Mouse (Mus musculus): ENCODE measurements at regions not wholly inside any gene's neighbourhood (a gene's known extent, or its start where the extent isn't known, plus 50 kb on each side); places are given as distances from the start of the nearest gene placed in this dataset.

DNA sequence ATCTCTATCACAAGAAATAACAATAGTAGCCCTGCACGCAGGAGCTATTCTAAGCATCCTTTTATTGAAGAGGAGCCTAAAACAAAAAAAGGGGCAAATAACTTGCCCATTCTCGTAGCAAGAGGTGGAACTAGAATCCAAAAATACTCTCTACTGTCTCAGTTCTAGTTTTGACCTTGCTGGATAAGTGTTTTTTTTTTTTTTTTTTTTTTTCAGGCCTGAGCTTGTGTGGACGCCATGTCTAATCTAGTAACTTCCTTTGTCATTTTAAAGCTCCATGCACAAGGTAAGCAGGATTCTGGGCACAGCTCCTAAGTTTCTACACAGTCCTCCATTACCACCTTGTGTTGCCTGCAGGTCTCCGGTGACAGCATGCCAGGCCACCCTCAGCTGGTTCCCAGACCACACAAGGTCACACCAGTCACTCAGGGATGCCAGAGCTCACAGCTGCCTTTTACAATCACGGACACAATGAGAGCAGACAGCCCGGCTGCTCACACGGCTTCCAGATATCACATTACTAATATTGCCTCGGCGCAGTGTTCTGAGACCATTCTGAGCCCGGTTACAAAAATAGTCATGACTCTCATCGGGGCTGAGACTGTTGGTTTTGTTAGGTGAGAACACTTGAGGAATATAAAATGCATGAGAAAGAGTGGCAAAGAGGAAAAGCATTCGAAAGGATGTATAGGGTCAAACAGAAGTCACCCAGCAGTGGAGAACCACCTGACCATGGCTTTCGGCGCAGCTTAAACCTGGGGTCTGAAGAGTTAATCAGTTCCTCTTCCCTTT lies 124.7 kb upstream of the Tank start:
- DNase-seq (ENCODE audit: low spot score in 2 of 2): no peak

DNA sequence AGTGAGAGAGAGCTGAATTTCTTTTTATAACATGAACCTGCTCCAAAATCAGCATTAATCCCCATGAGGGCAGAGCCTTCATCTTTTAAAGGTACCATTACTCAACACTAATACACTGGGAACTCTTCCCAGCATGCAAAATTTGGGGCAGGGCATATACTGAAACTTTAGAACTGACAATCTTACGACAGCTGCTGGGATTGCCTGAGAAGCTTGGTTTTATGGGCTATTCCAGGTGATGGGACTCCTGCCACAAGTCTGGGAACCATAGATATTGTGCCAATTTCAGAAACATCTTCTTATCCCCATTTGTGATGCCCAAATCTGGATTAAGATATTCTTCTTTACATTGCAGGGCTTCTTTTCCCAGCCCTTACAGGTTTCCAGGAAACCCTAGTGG lies 125.8 kb upstream of the Tank start:
- DNase-seq (ENCODE audit: low spot score in 2 of 2): no peak

DNA sequence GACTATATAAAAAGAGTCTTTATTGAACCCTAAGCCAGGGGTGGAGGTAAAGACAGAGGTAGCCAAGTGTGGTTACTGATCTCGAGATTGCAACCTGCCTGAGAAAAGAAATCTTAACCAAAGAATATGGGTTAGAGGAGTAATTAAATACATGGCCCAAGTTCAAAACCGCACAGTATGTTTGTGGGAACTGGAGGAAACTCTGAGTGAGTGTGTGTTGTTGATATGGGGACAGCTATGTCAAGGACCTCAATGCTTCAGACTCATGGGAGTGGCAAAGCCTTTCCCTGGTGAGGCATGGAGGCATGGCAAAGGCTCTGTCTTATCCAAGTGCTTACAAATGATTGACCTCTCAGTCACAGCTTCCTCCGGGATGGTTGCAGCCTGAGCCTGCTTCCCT lies 127.7 kb upstream of the Tank start:
- DNase-seq (ENCODE audit: low spot score in 2 of 2): no peak

DNA sequence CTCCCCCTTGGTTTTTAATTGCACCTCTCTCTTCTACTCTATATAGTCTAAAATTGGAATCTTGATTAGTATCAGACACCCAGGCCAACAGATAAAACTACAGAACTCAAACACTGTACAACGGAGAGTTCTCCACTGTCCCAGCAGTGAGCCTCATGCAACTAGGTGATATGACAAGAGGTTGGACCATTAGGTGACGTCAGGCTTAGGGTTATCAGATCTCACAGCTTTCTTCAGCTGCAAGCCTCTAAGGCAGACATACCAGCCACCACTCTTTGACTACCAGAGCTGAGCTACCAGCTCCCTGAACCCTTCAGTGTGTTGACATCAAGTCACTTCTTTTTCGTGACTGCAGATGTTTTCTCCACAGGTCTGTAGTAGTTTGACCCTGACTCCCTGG lies 141.8 kb upstream of the Tank start:
- no peak for DNase-seq (ENCODE audit: low spot score in 2 of 2)

DNA sequence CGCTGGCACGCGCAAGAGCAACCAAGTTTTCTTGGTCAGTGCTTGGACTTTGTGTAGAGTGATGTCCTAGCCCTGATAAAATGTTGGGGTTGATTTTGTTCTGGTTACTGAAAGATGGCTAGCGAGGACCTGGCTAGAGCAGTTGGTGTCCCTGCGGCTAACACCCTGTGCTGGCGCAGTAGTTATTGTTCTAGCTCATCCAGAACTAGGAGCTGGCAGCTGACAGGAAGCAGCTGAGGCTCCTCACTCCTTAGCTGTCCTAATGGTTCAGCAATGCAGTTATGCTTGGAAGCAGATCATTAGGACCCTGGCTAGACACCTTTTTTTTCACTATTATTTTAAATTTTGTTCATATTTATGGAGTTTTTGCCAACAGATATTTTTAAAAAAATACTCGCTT lies 170.5 kb upstream of the Tank start:
- no peak for DNase-seq (ENCODE audit: low spot score in 2 of 2)

DNA sequence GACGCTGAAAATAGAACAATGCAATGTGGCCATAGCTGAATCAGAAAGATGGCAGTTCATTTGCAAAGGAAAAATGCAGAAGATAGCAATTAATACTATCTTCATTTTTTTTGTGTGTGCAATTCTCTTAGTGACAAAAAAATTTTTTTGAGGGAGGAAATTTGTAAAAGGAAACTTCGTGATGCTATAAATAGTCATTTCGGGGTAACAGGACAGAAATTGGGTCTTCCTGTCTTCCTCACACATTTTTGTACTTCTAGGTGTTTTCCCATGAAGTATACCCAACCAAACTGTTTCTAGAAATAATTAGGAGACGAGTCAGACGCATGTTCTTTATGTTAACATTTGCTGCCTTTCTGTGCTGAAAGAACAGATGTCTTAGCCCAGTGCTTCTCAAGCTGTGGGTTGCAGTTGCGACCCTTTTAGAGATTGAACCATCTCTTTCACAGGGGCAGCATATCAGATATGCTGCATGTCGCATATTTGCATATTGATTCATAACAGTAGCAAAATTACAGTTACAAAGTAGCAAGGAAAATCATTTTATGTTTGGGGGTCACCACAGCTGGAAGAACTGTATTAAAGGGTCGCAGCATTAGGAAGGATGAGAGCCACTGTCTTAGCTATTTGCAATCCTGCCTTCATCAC lies 172.2 kb upstream of the Tank start:
- DNase-seq (ENCODE audit: low spot score in 2 of 2): no peak

DNA sequence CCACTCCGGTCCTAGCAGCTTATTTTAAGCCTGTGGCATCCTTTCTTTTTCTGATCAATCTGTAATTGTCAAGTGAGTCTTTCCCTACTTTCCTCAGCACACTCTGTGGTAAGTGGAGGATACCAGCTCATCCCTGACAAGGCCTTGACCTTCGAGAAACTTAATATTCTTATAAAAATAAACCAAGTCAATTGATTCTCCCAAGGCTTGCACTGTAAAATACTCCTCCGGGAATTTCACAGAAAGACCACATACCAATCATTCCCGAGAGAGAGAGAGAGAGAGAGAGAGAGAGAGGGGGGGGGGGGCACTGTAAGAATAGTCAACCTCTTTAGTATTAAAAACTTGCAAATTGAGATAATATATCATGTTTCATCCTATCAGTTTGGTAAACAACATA lies 173.1 kb upstream of the Tank start:
- no peak for DNase-seq (ENCODE audit: low spot score in 2 of 2)

DNA sequence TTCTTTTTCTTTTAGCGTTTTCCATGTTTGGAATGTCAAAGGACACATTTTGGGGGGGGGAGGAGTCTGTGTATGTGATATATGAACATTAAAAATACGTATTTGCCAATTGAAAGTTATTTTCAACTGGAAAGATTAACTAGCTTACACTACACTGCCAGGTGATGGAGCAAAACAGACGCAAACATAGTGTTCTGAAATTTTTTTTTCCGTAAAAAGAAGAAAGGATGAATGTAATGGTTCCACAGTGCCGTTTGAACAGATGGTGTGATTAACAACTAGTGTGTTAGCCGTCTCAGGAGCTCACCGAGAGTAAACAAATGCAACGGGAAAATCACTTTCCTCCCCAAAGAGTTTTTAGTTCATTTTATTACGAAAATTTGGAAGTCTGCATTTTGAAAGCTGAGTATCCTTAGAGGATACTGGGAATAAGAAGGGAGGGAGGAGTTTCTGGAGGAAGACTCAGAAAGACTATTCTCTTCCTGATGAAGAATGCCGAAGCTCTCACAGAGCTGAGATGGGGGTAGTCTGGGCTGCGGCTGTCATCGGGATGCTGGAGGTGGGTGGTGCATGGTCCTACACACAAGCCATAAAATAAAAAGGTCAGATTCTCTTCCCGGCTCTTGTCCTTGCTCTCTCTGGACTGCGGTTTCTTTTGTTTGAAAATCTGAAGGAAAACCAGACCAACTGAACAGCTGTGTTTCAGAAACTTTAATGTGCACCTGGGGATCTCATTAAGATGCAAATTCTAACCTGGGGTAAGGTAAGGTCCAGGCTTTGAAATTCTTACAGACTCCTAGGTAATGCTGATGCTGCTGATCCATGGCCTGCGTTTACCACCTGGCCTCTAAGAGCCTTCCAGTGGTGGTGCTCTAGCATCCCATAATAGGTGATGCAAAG lies 175.5 kb upstream of the Tank start:
- DNase-seq (ENCODE audit: low spot score in 2 of 2): no peak

DNA sequence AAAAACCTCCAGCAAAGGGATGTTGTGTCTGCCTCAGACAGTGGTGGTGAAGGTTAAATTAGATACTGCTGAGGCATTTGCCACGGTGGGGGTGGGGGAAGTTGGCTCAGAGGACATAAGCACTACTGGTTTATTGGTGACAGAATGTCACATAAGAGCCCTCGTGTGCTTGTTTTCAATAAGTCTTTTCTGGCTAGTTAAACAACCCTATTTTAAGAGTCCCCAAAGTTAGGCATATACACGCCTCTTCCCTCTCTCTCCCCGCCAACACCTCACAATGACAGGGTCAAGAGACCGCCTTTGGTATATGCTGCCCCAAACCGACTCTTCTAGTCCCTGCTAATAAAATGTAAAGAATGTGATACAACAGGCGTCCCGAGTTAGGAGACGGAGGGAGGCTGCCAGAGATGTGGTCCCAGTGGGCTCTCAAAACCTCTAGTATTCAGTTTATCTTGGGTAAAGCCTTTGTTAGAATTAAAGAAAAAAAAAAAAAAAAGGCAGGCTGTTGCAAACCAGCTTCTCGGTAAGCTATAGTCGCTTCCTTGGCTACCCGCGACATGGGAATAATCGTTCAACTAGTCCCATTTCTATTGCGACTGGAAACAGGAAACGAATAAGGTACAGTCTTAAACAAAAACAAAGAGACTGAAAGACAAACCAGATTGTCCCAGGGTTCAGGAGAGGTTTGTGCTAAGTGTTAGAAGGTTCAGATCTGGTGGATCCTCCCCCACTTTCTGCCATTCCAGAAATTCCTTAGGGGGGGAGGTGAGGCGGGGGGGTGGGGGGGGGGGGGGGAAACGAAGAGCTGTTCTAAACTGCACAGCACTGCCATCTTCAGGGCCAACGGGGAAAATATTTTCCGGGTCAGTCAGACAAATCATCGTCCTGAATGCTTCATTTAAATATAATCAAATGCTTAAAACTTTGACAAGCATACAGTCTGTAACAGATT lies 176.5 kb upstream of the Tank start:
- DNase-seq (ENCODE audit: low spot score in 2 of 2): peak; percentile 31 to 37

DNA sequence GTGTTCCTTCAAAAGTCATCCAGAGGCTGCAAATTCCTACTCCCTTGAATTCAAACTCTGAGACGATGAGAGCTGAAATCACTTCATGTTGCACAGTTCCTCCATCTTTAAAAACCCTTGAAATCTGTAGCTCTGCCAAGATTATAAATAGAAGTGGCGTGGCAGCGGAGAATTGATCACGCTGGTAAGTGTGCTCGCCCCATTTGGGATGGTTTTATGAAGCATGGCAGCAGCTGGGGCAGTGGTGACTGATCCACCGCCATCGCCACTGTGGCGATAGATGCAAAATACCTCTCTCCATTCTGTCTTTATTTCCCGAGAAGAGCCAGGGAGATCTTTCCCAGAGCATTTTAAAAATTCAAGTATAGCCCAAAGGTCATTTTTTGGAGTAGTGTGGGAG lies 179.8 kb upstream of the Tank start:
- DNase-seq (ENCODE audit: low spot score in 2 of 2): no peak

DNA sequence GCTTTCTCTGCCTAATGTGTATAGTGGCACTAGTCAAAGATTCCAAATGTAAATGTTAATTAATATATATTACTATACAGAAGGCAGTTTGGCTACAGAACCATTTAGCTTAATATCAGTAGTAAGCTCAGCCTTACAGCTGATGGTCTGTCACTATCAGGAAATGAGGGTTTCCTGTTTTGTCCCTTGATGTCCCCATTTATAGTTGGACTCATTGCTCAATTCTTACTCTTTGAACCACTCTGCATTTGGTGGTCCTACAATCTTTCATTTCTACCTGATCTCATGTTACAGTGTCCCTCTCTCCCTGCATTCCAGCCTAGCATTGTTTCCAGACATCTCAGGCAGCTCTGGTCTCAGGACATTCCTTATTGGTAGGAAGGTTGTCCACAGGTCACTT lies 188.8 kb upstream of the Tank start:
- no peak for DNase-seq (ENCODE audit: low spot score in 2 of 2)

DNA sequence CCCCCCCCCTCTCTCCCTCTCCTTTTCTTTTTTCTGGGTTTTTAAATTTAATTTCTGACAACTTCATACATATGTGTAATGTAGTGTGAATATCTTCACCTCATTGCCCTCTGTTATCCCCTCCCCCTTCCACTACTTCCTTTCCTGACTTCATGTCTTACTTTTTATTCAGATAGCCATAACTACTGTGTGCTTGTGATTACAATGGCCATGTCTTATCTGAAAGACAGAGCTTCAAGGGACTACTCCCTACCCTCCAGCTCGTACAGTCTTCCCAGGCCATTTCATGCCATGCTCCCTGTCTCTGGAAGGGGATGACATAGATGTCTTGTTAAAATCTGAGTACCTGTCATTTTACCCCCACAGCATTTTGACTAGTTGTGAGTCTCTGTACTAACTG lies 189.2 kb upstream of the Tank start:
- no peak for DNase-seq (ENCODE audit: low spot score in 2 of 2)

DNA sequence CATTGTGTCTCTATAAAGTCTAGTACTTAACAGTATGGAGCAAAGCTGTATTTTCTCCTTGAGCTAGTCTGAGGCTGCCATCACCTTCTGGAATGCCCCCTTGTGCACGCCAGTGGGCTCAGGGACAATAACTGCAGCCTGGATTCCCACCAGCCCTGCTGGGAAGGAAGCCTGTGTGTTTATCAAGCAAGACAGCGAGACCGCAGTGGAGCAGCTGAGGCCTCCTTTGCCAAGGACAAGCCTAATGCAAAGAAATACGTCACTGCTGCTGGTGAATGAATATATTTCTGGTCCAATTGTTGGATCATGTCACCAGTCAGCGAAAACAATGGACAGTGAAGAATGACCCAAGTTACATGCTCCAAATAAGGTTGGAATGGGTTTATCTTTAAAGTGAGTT lies 190.8 kb upstream of the Tank start:
- no peak for DNase-seq (ENCODE audit: low spot score in 2 of 2)

DNA sequence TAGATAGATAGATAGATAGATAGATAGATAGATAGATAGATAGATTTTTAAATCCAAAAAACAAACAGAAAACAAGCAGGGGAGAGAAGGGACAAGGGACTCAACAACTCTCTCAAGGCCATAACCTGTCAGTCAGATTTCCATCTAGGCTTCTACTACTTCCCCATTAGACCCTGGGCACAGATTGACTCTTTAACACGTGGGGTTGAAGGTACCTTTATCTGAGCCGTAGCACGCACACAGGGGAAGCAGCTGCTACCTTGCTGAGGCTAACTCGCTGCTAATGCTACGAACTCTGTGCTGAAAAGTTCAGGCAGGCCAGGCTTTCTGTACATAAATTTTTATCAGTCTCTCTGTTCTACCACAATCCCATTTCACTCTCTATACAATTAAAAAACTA lies 191.4 kb upstream of the Tank start:
- DNase-seq (ENCODE audit: low spot score in 2 of 2): no peak

DNA sequence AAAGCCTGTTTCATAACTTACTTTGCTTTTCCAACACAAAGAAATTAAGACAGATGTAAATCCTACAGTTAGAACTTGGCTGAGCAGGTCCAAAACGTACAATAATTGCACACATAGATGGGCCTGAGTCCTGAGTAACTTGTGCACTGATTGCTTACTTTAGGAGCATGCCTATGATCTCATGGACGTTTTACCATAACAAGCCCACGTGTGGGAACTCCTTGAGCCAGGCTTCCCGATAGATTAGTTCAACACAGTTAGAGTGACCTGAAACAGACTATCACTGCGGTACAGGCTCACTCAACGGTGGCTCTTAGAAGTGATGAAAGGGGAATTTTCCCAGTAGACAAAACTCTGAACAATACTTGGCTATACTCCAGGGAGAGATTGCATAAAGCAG lies 193.9 kb upstream of the Tank start:
- no peak for DNase-seq (ENCODE audit: low spot score in 2 of 2)

DNA sequence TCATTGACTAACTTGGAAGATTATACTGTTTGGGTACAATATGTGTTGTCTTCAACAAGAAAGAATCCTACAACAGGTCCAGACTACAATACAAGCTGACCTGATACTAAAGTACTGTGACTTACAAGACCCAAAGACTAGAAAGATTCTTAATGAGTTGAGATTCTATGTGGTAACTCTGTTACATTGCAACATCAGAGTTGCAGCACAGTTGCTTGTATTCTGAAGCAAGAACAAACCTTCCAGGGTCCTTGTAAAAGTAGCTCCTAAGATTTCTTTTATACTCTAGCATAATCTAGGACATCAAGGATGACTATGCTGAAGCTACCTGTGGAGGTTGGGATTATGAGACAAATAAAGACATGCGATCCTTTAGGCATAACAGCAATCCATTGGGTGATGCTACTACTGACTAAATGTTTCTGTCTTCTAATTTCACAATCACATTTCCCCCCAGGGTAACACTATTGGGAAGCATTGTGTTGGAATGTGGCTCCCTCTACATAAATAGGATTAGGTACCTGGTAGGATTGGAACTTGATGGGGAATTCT lies 194.6 kb upstream of the Tank start:
- DNase-seq (ENCODE audit: low spot score in 2 of 2): no peak

DNA sequence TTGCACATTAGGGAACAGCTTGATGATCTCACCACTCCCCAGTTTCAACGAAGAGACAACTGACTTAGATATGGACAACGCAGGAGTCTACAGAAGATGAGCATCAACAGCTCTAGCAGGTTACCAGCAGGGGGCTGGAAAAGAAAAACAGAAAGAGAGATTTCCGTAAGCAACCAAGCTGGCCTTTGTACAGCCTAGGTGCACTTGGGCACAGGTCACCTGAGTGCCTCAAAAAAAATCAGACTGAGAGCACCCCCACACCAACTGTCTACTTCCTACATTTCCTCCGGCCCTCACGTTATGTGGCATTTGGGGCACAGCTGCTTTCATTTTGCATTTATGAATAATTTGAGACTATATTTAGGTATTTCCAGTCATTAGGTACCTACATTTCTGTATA lies 199.3 kb upstream of the Tank start:
- no peak for DNase-seq (ENCODE audit: low spot score in 2 of 2)

DNA sequence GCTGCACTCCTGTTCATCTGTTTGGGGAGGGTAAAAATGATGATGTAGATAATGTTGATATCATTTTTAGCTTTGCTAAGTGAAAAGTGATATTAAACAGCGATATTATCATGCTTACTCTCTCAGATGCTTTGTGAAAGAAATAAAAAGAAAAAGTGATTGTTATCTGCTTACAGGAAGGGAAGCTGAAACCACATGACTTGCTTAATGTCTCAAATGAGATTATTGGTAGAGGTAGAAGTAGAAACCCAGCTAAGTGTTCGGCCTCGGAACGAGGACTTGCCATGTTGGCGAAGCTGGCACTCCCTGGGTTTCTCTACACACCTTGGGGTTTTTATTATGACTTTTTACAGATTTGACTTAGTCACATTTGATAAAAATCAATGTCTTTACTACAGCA lies 200.1 kb upstream of the Tank start:
- no peak for DNase-seq (ENCODE audit: low spot score in 2 of 2)

DNA sequence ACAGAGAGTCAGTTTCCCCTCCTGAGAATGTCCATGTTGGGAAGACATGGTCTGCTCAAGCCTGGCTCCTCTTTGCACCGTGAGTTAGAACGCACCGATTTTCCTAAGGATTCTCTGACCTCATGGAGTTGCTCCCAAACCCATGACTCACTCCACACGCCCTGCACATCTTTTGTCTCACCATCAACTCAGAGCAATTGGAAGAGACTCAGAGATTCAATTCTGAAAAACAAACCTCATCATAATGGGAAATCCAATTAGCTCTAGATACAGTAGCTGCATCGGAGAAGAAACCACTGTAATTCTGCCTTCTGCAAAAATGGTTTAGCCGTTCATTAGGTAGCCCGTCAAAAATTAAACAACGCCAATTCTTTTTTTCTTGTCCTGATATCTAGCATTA lies 200.6 kb upstream of the Tank start:
- no peak for DNase-seq (ENCODE audit: low spot score in 2 of 2)

DNA sequence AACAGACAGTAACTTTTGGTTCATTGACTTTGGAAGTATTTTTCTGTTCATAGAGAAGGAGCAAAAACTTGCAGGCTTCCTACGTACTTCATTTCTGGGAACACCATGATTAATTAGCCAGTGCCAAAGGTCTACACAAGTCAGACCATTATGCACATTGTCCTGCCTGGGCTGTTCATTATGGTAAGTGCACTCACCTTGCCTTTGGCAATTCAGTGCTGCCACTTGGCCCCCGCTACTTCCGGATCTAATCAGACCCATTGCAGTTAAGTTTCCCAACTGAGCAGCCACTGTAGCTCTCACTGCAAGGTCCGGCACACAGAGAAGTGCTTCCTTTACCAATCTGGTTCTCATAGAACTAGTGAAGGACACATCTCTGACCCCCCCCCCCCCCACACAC lies 215.8 kb upstream of the Tank start:
- DNase-seq (ENCODE audit: low spot score in 2 of 2): no peak

DNA sequence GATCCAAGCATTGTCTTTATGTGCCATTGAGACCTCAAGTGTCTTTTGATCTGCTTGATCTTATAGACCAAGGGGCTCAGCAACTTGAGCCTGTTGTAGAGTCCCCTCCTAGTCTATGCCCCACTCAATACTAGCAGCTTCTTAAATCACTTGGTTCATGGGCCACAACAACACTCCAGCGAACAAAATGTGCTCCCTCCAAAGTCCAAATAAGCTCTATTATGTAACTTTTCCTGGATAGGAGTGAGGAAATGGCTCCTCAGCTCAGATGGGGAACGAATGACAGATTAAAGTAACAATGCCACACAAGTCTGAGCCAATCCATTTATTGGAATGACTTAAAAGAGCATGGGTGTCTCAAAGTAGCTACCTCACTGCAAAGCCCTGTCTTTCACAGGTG lies 217.0 kb upstream of the Tank start:
- DNase-seq (ENCODE audit: low spot score in 2 of 2): no peak
